In genomic region chr12:113156540-113156929, GRCm38 (mm10) we compare ENCODE assay signal across 8 mouse cellular contexts. TPM values are rescaled to one million over a fixed set of nuclear protein-coding genes. Genes with fewer than 3 reads are reported as not detected.
DNase-seq lines count a peak whose midpoint lies in the region; ATAC-seq and TF ChIP-seq lines count a peak whose summit lies in the region.

No protein-coding gene starts in this region.

- no peaks in the 10 kb centered on the region for H3K9me3 ChIP-seq in CH12.LX (replicated peaks; ENCODE audit: low read length)
- H3K9me3 ChIP-seq in forebrain, embryonic 14.5 days (replicated peaks; ENCODE audit: control insufficient read depth, low read length), result no peaks in the 10 kb centered on the region
- no peaks in the 10 kb centered on the region for H3K9me3 ChIP-seq in liver, postnatal 0 days (ENCODE audit: low read length)

- peak overlapping the region; percentile 28; the same call in 1 of the 2 replicates for H3K9ac ChIP-seq in heart, adult 2 months (ENCODE audit: low read depth, low read length)
- peak overlapping the region; percentile 49 for H3K9ac ChIP-seq in CH12.LX (ENCODE audit: insufficient read depth, low read depth)
- H3K9ac ChIP-seq in forebrain, embryonic 14.5 days (ENCODE audit: low read length), result peak overlapping the region; percentile 63
- peak overlapping the region; percentile 76 for H3K9ac ChIP-seq in liver, postnatal 0 days (replicated peaks)

- no peak for TF ChIP-seq EP300 in heart, adult 2 months (IDR thresholded peaks at IDR 0.05; ENCODE audit: insufficient read depth, low read depth, low read length)
- no peak for TF ChIP-seq EP300 in CH12.LX (IDR thresholded peaks at IDR 0.05; ENCODE audit: low read length)
- no peak for TF ChIP-seq EP300 in liver, postnatal 0 days (IDR thresholded peaks at IDR 0.05; ENCODE audit: low read depth)

- no peak for TF ChIP-seq POLR2A in heart, adult 2 months (IDR thresholded peaks at IDR 0.05; ENCODE audit: insufficient read depth, low read depth, low read length)
- peak; percentile 10; the same call in 1 of the 2 replicates for TF ChIP-seq POLR2A in CH12.LX (IDR thresholded peaks at IDR 0.05; ENCODE audit: low read depth, low read length)

- in situ Hi-C loops in CH12.LX (cut with MboI; ENCODE audit: low pct_ligation_motif_present, low pct_unique_long_range_greater_than_20kb, low sequenced_read_pairs), result loop anchor here (5.0 kb wide), 1 partner anchor 56 kb away; no protein-coding TSS in a partner anchor

- 4% methylated on average over 23 of the region's 23 CpGs for WGBS in heart, adult 2 months
- WGBS in forebrain, embryonic 14.5 days, result under 1% methylated on average over 23 of the region's 23 CpGs
- WGBS in liver, postnatal 0 days (ENCODE audit: insufficient replicate concordance), result 0% methylated on average over 23 of the region's 23 CpGs

- peak overlapping the region; percentile 60 for H3K4me2 ChIP-seq in CH12.LX (ENCODE audit: insufficient read depth, low read depth, poor library complexity, severe bottlenecking)
- peak overlapping the region; percentile 82 for H3K4me2 ChIP-seq in forebrain, embryonic 14.5 days (ENCODE audit: low read length)
- peak overlapping the region; percentile 96 for H3K4me2 ChIP-seq in liver, postnatal 0 days (ENCODE audit: low read depth, low read length)

- DNase-seq in heart, adult 2 months, result no peak
- DNase-seq in heart, adult 11 months, result no peak
- no peak for DNase-seq in CH12.LX (ENCODE audit: extremely low read depth)
- DNase-seq in forebrain, embryonic 14.5 days (ENCODE audit: low spot score), result no peak
- peak; percentile 46 for DNase-seq in liver, postnatal 0 days
- no peak for DNase-seq in adrenal gland, postnatal 25 days
- no peak for DNase-seq in layer of hippocampus, adult 11-12 months (ENCODE audit: low spot score)
- no peak for DNase-seq in gastrocnemius, adult 18-20 months (ENCODE audit: low spot score)

- peaks cover 3% of the 10 kb centered on the region for H3K4me1 ChIP-seq in heart, adult 2 months (ENCODE audit: control insufficient read depth, insufficient read depth, low read length)
- peaks cover 15 to 24% of the 10 kb centered on the region in 2 experiments; a peak in 3 of 4 replicates for H3K4me1 ChIP-seq in CH12.LX (ENCODE audit: control insufficient read depth in 1 of 2, insufficient read depth in 2 of 2)
- H3K4me1 ChIP-seq in forebrain, embryonic 14.5 days (ENCODE audit: control insufficient read depth, insufficient read depth, low read length), result peaks cover 18% of the 10 kb centered on the region
- H3K4me1 ChIP-seq in liver, postnatal 0 days (ENCODE audit: insufficient read depth), result peaks cover 31% of the 10 kb centered on the region

- intact Hi-C loops in heart, adult 2 months (cut with DNase I), result loop anchor here (1.0 kb wide), 1 partner anchor 37 kb away; no protein-coding TSS in a partner anchor

- H3K79me2 ChIP-seq in heart, adult 2 months (replicated peaks; ENCODE audit: control insufficient read depth, insufficient read depth, low read length), result no peaks in the 10 kb centered on the region; the same call in 1 of the 2 replicates
- no peaks in the 10 kb centered on the region for H3K79me2 ChIP-seq in CH12.LX (replicated peaks; ENCODE audit: control insufficient read depth, extremely low read depth, insufficient read depth, poor library complexity, severe bottlenecking)

- peak overlapping the region; percentile 63 for H3K4me3 ChIP-seq in heart, adult 2 months
- H3K4me3 ChIP-seq in CH12.LX (replicated peaks in 1 of 3; ENCODE audit: low read depth in 2 of 3, low read length in 2 of 3, poor library complexity in 1 of 3), result peak overlapping the region; percentile 67 to 78 (median 72)
- peak overlapping the region; percentile 59 for H3K4me3 ChIP-seq in forebrain, embryonic 14.5 days (ENCODE audit: low read depth, low read length)
- H3K4me3 ChIP-seq in liver, postnatal 0 days (ENCODE audit: low read depth, low read length), result peak overlapping the region; percentile 79

- H3K36me3 ChIP-seq in heart, adult 2 months (ENCODE audit: control insufficient read depth, insufficient read depth, low read length), result no peaks in the 10 kb centered on the region
- peaks cover 7 to 33% of the 10 kb centered on the region in 2 experiments for H3K36me3 ChIP-seq in CH12.LX (replicated peaks in 1 of 2; ENCODE audit: control insufficient read depth in 1 of 2, insufficient read depth in 1 of 2, low read length in 1 of 2)
- no peaks in the 10 kb centered on the region for H3K36me3 ChIP-seq in forebrain, embryonic 14.5 days (ENCODE audit: control insufficient read depth, insufficient read depth, low read length)
- H3K36me3 ChIP-seq in liver, postnatal 0 days (replicated peaks; ENCODE audit: insufficient read depth, low read length), result no peaks in the 10 kb centered on the region

- no peak for TF ChIP-seq RAD21 in CH12.LX (IDR thresholded peaks at IDR 0.05; ENCODE audit: low read depth, low read length)

- TF ChIP-seq CTCF in heart, adult 2 months (IDR thresholded peaks at IDR 0.05), result no peak
- TF ChIP-seq CTCF in CH12.LX (conservative IDR thresholded peaks at IDR 0.05 in 1 of 2, IDR thresholded peaks at IDR 0.05 in 1 of 2; ENCODE audit: low read depth in 2 of 2, low read length in 2 of 2), result no peak
- TF ChIP-seq CTCF in liver, postnatal 0 days (IDR thresholded peaks at IDR 0.05; ENCODE audit: low read depth), result no peak

- H3K27ac ChIP-seq in heart, adult 2 months, result peak overlapping the region; percentile 31; the same call in 1 of the 2 replicates
- no peak overlapping the region for H3K27ac ChIP-seq in CH12.LX (ENCODE audit: insufficient read depth, low read depth)
- no peak overlapping the region for H3K27ac ChIP-seq in forebrain, embryonic 14.5 days (ENCODE audit: low read depth, low read length)
- peak overlapping the region; percentile 64 for H3K27ac ChIP-seq in liver, postnatal 0 days (ENCODE audit: low read depth)

- dilution Hi-C loops in CH12.LX (cut with MboI; ENCODE audit: extremely low pct_ligation_motif_present, extremely low pct_unique_long_range_greater_than_20kb, low sequenced_read_pairs), result no loop called here

- H3K27me3 ChIP-seq in heart, adult 2 months (ENCODE audit: control insufficient read depth, insufficient read depth, low read length), result no peaks in the 10 kb centered on the region
- H3K27me3 ChIP-seq in CH12.LX (replicated peaks), result peaks cover 35% of the 10 kb centered on the region
- no peaks in the 10 kb centered on the region; the same call in 1 of the 2 replicates for H3K27me3 ChIP-seq in forebrain, embryonic 14.5 days (replicated peaks; ENCODE audit: control insufficient read depth, insufficient read depth, low read length)
- H3K27me3 ChIP-seq in liver, postnatal 0 days (ENCODE audit: insufficient read depth, low read length), result peaks cover 6% of the 10 kb centered on the region; the same call in 1 of the 2 replicates

- no peak for ATAC-seq in forebrain, embryonic 14.5 days
- no peak; the same call in 1 of the 2 replicates for ATAC-seq in liver, postnatal 0 days

RNA-seq across cellular contexts. Expression of gene Tedc1, which starts 0.3 kb away (rescaled TPM):
- under 1 TPM; 0.34 to 0.52 TPM for total RNA-seq in heart, adult 2 months (2021)
- polyA plus RNA-seq in heart, adult 2 months (2012; rRNA removed), result 0.45 and 0.67 TPM in 2 replicates
- total RNA-seq in CH12.LX (2012; rRNA removed) (14.0 and 16.2 TPM in 2 replicates), CH12.LX (2014; rRNA removed) (5.4 and 6.4 TPM in 2 replicates)
- 9.0 and 9.8 TPM in 2 replicates for polyA plus RNA-seq in CH12.LX (2012; ENCODE audit: insufficient read length, low read depth)
- 9.5 and 10.2 TPM in 2 replicates for polyA plus RNA-seq in forebrain, embryonic 14.5 days (2014; fragmentation: Nextera tagmentation; extraction: Ambion mirVana)
- 3.9 and 4.6 TPM in 2 replicates for polyA plus RNA-seq in liver, postnatal 0 days (2015; fragmentation: Nextera tagmentation; extraction: Ambion mirVana)
- total RNA-seq in adrenal gland, postnatal 25 days (2021), result 1.4 and 2.5 TPM in 2 replicates
- total RNA-seq in gastrocnemius, adult 18-20 months (2021), result not detected

RNA-seq across cellular contexts. Expression of gene Crip1, which starts 10.4 kb away (rescaled TPM):
- 100 to 1,000 TPM; 194 to 200 TPM for total RNA-seq in heart, adult 2 months (2021)
- 429 and 531 TPM in 2 replicates for polyA plus RNA-seq in heart, adult 2 months (2012; rRNA removed)
- total RNA-seq in CH12.LX (2012; rRNA removed) (61.5 and 77.2 TPM in 2 replicates), CH12.LX (2014; rRNA removed) (1.6 and 2.0 TPM in 2 replicates)
- polyA plus RNA-seq in CH12.LX (2012; ENCODE audit: insufficient read length, low read depth), result 1.6 and 2.8 TPM in 2 replicates
- 32.5 and 46.1 TPM in 2 replicates for polyA plus RNA-seq in forebrain, embryonic 14.5 days (2014; fragmentation: Nextera tagmentation; extraction: Ambion mirVana)
- 174 and 181 TPM in 2 replicates for polyA plus RNA-seq in liver, postnatal 0 days (2015; fragmentation: Nextera tagmentation; extraction: Ambion mirVana)
- 28.9 and 30.2 TPM in 2 replicates for total RNA-seq in adrenal gland, postnatal 25 days (2021)
- 100 to 1,000 TPM in 1 of 2 experiments, 10 to 100 TPM in 1; 65.3 to 100 TPM for total RNA-seq in gastrocnemius, adult 18-20 months (2021)

RNA-seq across cellular contexts. Expression of gene Crip2, which starts 16.5 kb away (rescaled TPM):
- 1,000 to 10,000 TPM; 1,390 to 1,660 TPM for total RNA-seq in heart, adult 2 months (2021)
- 3,159 and 3,188 TPM in 2 replicates for polyA plus RNA-seq in heart, adult 2 months (2012; rRNA removed)
- total RNA-seq in CH12.LX (2012; rRNA removed) (6.8 and 7.7 TPM in 2 replicates), CH12.LX (2014; rRNA removed) (0.16 TPM in 1 of 2 replicates, not detected in the other)
- 0.89 and 1.9 TPM in 2 replicates for polyA plus RNA-seq in CH12.LX (2012; ENCODE audit: insufficient read length, low read depth)
- 354 and 404 TPM in 2 replicates for polyA plus RNA-seq in forebrain, embryonic 14.5 days (2014; fragmentation: Nextera tagmentation; extraction: Ambion mirVana)
- 65.1 and 67.4 TPM in 2 replicates for polyA plus RNA-seq in liver, postnatal 0 days (2015; fragmentation: Nextera tagmentation; extraction: Ambion mirVana)
- total RNA-seq in adrenal gland, postnatal 25 days (2021), result 65.9 and 69.0 TPM in 2 replicates
- total RNA-seq in gastrocnemius, adult 18-20 months (2021), result 10 to 100 TPM; 28.2 to 43.8 TPM

RNA-seq across cellular contexts. Expression of gene Tmem121, which starts 29.2 kb away (rescaled TPM):
- total RNA-seq in heart, adult 2 months (2021), result under 1 TPM in 1 of 2 experiments, not detected in 1; 0.18 TPM
- polyA plus RNA-seq in heart, adult 2 months (2012; rRNA removed), result 0.41 TPM in 1 of 2 replicates, not detected in the other
- not detected in 2 replicates for total RNA-seq in CH12.LX (2012; rRNA removed)
- not detected in 2 replicates for total RNA-seq in CH12.LX (2014; rRNA removed)
- not detected in 2 replicates for polyA plus RNA-seq in CH12.LX (2012; ENCODE audit: insufficient read length, low read depth)
- polyA plus RNA-seq in forebrain, embryonic 14.5 days (2014; fragmentation: Nextera tagmentation; extraction: Ambion mirVana), result 28.9 and 31.5 TPM in 2 replicates
- 0.20 and 0.21 TPM in 2 replicates for polyA plus RNA-seq in liver, postnatal 0 days (2015; fragmentation: Nextera tagmentation; extraction: Ambion mirVana)
- 4.1 and 4.3 TPM in 2 replicates for total RNA-seq in adrenal gland, postnatal 25 days (2021)
- total RNA-seq in gastrocnemius, adult 18-20 months (2021), result under 1 TPM in 1 of 2 experiments, not detected in 1; 0.14 TPM

RNA-seq across cellular contexts. Expression of gene Mta1, which starts 58.5 kb away (rescaled TPM):
- total RNA-seq in heart, adult 2 months (2021), result 10 to 100 TPM; 44.8 to 54.8 TPM
- polyA plus RNA-seq in heart, adult 2 months (2012; rRNA removed), result 35.4 and 42.4 TPM in 2 replicates
- total RNA-seq in CH12.LX (2012; rRNA removed) (29.5 and 39.4 TPM in 2 replicates), CH12.LX (2014; rRNA removed) (11.5 and 12.7 TPM in 2 replicates)
- 68.6 and 76.7 TPM in 2 replicates for polyA plus RNA-seq in CH12.LX (2012; ENCODE audit: insufficient read length, low read depth)
- 16.6 and 18.7 TPM in 2 replicates for polyA plus RNA-seq in forebrain, embryonic 14.5 days (2014; fragmentation: Nextera tagmentation; extraction: Ambion mirVana)
- polyA plus RNA-seq in liver, postnatal 0 days (2015; fragmentation: Nextera tagmentation; extraction: Ambion mirVana), result 3.6 and 3.9 TPM in 2 replicates
- 104 and 109 TPM in 2 replicates for total RNA-seq in adrenal gland, postnatal 25 days (2021)
- 10 to 100 TPM; 38.0 to 41.7 TPM for total RNA-seq in gastrocnemius, adult 18-20 months (2021)

Comparison
In these comparisons a context has a peak if more than half of its experiments do, and no peak if none do; other contexts are left out.
1. H3K27ac ChIP-seq: peak in heart, adult 2 months (single experiment) and liver, postnatal 0 days (single experiment); none in CH12.LX (single experiment) and forebrain, embryonic 14.5 days (single experiment).
2. RNA of gene Crip2, which starts 16.5 kb away (total RNA-seq): 1,390 to 1,660 TPM in heart, adult 2 months; 65.9 to 69.0 TPM in adrenal gland, postnatal 25 days, 28.2 to 43.8 TPM in gastrocnemius, adult 18-20 months and 0.16 to 7.7 TPM in CH12.LX; every median in the first group is over 10 times any median in the second.
3. Peak in every context shown above with its lines, with median percentiles within 50 percentile points of each other: H3K4me3 ChIP-seq, H3K9ac ChIP-seq and H3K4me2 ChIP-seq.